Mouse (Mus musculus): Measurements from ENCODE around the gene Shisa8. TPM values are rescaled to one million over a fixed set of nuclear protein-coding genes. Genes with fewer than 3 reads are reported as not detected.

The Shisa8 gene
- polyA plus RNA-seq, 1 experiment from 2014 or later, result 2.9 TPM

GRCm38 (mm10) chr15:82202086-82202485 lies 10.5 kb downstream of the Shisa8 start:
- ATAC-seq (ENCODE audit: insufficient number of reproducible peaks, low FRiP score, low TSS enrichment, low read depth), result no peak
- 93% methylated on average over 6 of the region's 6 CpGs for WGBS
- H3K36me3 ChIP-seq, result peaks cover 70% of the 10 kb centered on the region

GRCm38 (mm10) chr15:82199546-82199945 lies 13.1 kb downstream of the Shisa8 start:
- no peak for ATAC-seq (ENCODE audit: insufficient number of reproducible peaks, low FRiP score, low TSS enrichment, low read depth)
- no peak overlapping the region for H3K4me2 ChIP-seq (replicated peaks)
- H3K27ac ChIP-seq (replicated peaks), result no peak overlapping the region
- H3K27me3 ChIP-seq, result peaks cover under 1% of the 10 kb centered on the region; the same call in 1 of the 2 replicates
- H3K4me3 ChIP-seq (replicated peaks), result no peak overlapping the region
- no peak overlapping the region for H3K9ac ChIP-seq
- H3K4me1 ChIP-seq, result no peaks in the 10 kb centered on the region
- no peaks in the 10 kb centered on the region for H3K9me3 ChIP-seq (replicated peaks)
- peaks cover 95% of the 10 kb centered on the region for H3K36me3 ChIP-seq
- 85% methylated on average over 12 of the region's 12 CpGs for WGBS

More at GRCm38 (mm10) chr15:82202086-82202485, 10.5 kb downstream of the Shisa8 start:
- peaks cover 26% of the 10 kb centered on the region for H3K27me3 ChIP-seq
- H3K9ac ChIP-seq, result no peak overlapping the region
- no peak overlapping the region for H3K4me2 ChIP-seq (replicated peaks)
- no peak overlapping the region for H3K27ac ChIP-seq (replicated peaks)
- H3K4me1 ChIP-seq, result peaks cover 14% of the 10 kb centered on the region
- H3K4me3 ChIP-seq (replicated peaks), result no peak overlapping the region
- no peaks in the 10 kb centered on the region for H3K9me3 ChIP-seq (replicated peaks)

- ATAC-seq (ENCODE audit: insufficient number of reproducible peaks, low FRiP score, low TSS enrichment, low read depth), result no peak
- peaks cover 97% of the 10 kb centered on the region for H3K36me3 ChIP-seq
- WGBS, result 87% methylated on average over 7 of the region's 7 CpGs
- H3K9me3 ChIP-seq (replicated peaks), result no peaks in the 10 kb centered on the region
- no peak overlapping the region for H3K27ac ChIP-seq (replicated peaks)
- H3K4me2 ChIP-seq (replicated peaks), result no peak overlapping the region
- H3K27me3 ChIP-seq, result no peaks in the 10 kb centered on the region
- no peak overlapping the region for H3K4me3 ChIP-seq (replicated peaks)
- H3K9ac ChIP-seq, result no peak overlapping the region
- H3K4me1 ChIP-seq, result no peaks in the 10 kb centered on the region
Observed at GRCm38 (mm10) chr15:82198342-82198741, 14.3 kb downstream of the Shisa8 start.

GRCm38 (mm10) chr15:82197937-82198336 lies 14.7 kb downstream of the Shisa8 start:
- H3K4me3 ChIP-seq (replicated peaks), result no peak overlapping the region
- no peaks in the 10 kb centered on the region for H3K27me3 ChIP-seq
- no peaks in the 10 kb centered on the region for H3K9me3 ChIP-seq (replicated peaks)
- no peak overlapping the region for H3K4me2 ChIP-seq (replicated peaks)
- H3K27ac ChIP-seq (replicated peaks), result no peak overlapping the region
- WGBS, result 93% methylated on average over 11 of the region's 11 CpGs
- H3K9ac ChIP-seq, result no peak overlapping the region
- ATAC-seq (ENCODE audit: insufficient number of reproducible peaks, low FRiP score, low TSS enrichment, low read depth), result no peak
- H3K4me1 ChIP-seq, result no peaks in the 10 kb centered on the region
- H3K36me3 ChIP-seq, result peaks cover 97% of the 10 kb centered on the region

GRCm38 (mm10) chr15:82197246-82197750 lies 15.3 kb downstream of the Shisa8 start:
- 87% methylated on average over 10 of the region's 10 CpGs for WGBS
- ATAC-seq (ENCODE audit: insufficient number of reproducible peaks, low FRiP score, low TSS enrichment, low read depth), result no peak
- H3K4me3 ChIP-seq (replicated peaks), result no peak overlapping the region
- H3K27me3 ChIP-seq, result no peaks in the 10 kb centered on the region
- no peaks in the 10 kb centered on the region for H3K4me1 ChIP-seq
- no peak overlapping the region for H3K9ac ChIP-seq
- no peak overlapping the region for H3K4me2 ChIP-seq (replicated peaks)
- no peak overlapping the region for H3K27ac ChIP-seq (replicated peaks)
- H3K9me3 ChIP-seq (replicated peaks), result no peaks in the 10 kb centered on the region
- peaks cover 98% of the 10 kb centered on the region for H3K36me3 ChIP-seq

GRCm38 (mm10) chr15:82196300-82196699 lies 16.3 kb downstream of the Shisa8 start:
- no peak for ATAC-seq (ENCODE audit: insufficient number of reproducible peaks, low FRiP score, low TSS enrichment, low read depth)

GRCm38 (mm10) chr15:82192617-82193016 lies 20.0 kb downstream of the Shisa8 start:
- Histone ChIP-seq H3K4me1 (no peaks in the 10 kb centered on the region), H3K4me3 (replicated peaks) (no peak overlapping the region), H3K4me2 (replicated peaks) (no peak overlapping the region), H3K36me3 (peaks cover 92% of the 10 kb centered on the region), H3K27me3 (no peaks in the 10 kb centered on the region), H3K27ac (replicated peaks) (no peak overlapping the region), H3K9me3 (replicated peaks) (no peaks in the 10 kb centered on the region), H3K9ac (no peak overlapping the region)
- WGBS, result 62% methylated on average over 8 of the region's 8 CpGs
- ATAC-seq (ENCODE audit: insufficient number of reproducible peaks, low FRiP score, low TSS enrichment, low read depth), result no peak

More at GRCm38 (mm10) chr15:82196300-82196699, 16.3 kb downstream of the Shisa8 start:
- Histone ChIP-seq H3K4me3 (replicated peaks) (no peak overlapping the region), H3K36me3 (peaks cover 98% of the 10 kb centered on the region), H3K4me2 (replicated peaks) (no peak overlapping the region), H3K27ac (replicated peaks) (no peak overlapping the region), H3K9me3 (replicated peaks) (no peaks in the 10 kb centered on the region), H3K9ac (no peak overlapping the region), H3K4me1 (no peaks in the 10 kb centered on the region), H3K27me3 (no peaks in the 10 kb centered on the region)
- 85% methylated on average over 12 of the region's 12 CpGs for WGBS

- Histone ChIP-seq H3K4me3 (replicated peaks) (no peak overlapping the region), H3K27ac (replicated peaks) (no peak overlapping the region), H3K4me1 (no peaks in the 10 kb centered on the region), H3K9ac (no peak overlapping the region), H3K4me2 (replicated peaks) (no peak overlapping the region), H3K36me3 (peaks cover 93% of the 10 kb centered on the region), H3K9me3 (replicated peaks) (no peaks in the 10 kb centered on the region), H3K27me3 (no peaks in the 10 kb centered on the region)
- WGBS, result 96% methylated on average over 10 of the region's 10 CpGs
- no peak for ATAC-seq (ENCODE audit: insufficient number of reproducible peaks, low FRiP score, low TSS enrichment, low read depth)
Observed at GRCm38 (mm10) chr15:82188481-82189240, 24.0 kb downstream of the Shisa8 start.

- no peaks in the 10 kb centered on the region for H3K27me3 ChIP-seq
- no peaks in the 10 kb centered on the region for H3K4me1 ChIP-seq
- WGBS, result 77% methylated on average over 1 of the region's 1 CpGs
- ATAC-seq (ENCODE audit: insufficient number of reproducible peaks, low FRiP score, low TSS enrichment, low read depth), result no peak
- H3K27ac ChIP-seq (replicated peaks), result no peak overlapping the region
- H3K9me3 ChIP-seq (replicated peaks), result no peaks in the 10 kb centered on the region
- peaks cover 93% of the 10 kb centered on the region for H3K36me3 ChIP-seq
- H3K4me3 ChIP-seq (replicated peaks), result no peak overlapping the region
- no peak overlapping the region for H3K9ac ChIP-seq
- no peak overlapping the region for H3K4me2 ChIP-seq (replicated peaks)
Observed at GRCm38 (mm10) chr15:82187924-82188323, 24.7 kb downstream of the Shisa8 start.

GRCm38 (mm10) chr15:82187401-82187800 lies 25.2 kb downstream of the Shisa8 start:
- WGBS, result 82% methylated on average over 4 of the region's 4 CpGs
- H3K36me3 ChIP-seq, result peaks cover 93% of the 10 kb centered on the region
- no peak for ATAC-seq (ENCODE audit: insufficient number of reproducible peaks, low FRiP score, low TSS enrichment, low read depth)

GRCm38 (mm10) chr15:82186931-82187330 lies 25.7 kb downstream of the Shisa8 start:
- 84% methylated on average over 5 of the region's 5 CpGs for WGBS
- Histone ChIP-seq H3K36me3 (peaks cover 93% of the 10 kb centered on the region), H3K27ac (replicated peaks) (no peak overlapping the region)

More at GRCm38 (mm10) chr15:82187401-82187800, 25.2 kb downstream of the Shisa8 start:
- Histone ChIP-seq H3K4me1 (no peaks in the 10 kb centered on the region), H3K27ac (replicated peaks) (no peak overlapping the region), H3K27me3 (no peaks in the 10 kb centered on the region), H3K9me3 (replicated peaks) (no peaks in the 10 kb centered on the region), H3K4me2 (replicated peaks) (no peak overlapping the region), H3K9ac (no peak overlapping the region), H3K4me3 (replicated peaks) (no peak overlapping the region)

More at GRCm38 (mm10) chr15:82186931-82187330, 25.7 kb downstream of the Shisa8 start:
- Histone ChIP-seq H3K9ac (no peak overlapping the region), H3K9me3 (replicated peaks) (peaks cover 3% of the 10 kb centered on the region; the same call in 1 of the 2 replicates), H3K4me3 (replicated peaks) (no peak overlapping the region), H3K4me2 (replicated peaks) (no peak overlapping the region), H3K4me1 (no peaks in the 10 kb centered on the region), H3K27me3 (no peaks in the 10 kb centered on the region)
- ATAC-seq (ENCODE audit: insufficient number of reproducible peaks, low FRiP score, low TSS enrichment, low read depth), result no peak
